Mouse (Mus musculus) left cerebral cortex, postnatal 4 days (tissue): ENCODE data around the gene Pebp1. TPM values are rescaled to one million over a fixed set of nuclear protein-coding genes. Genes with fewer than 3 reads are reported as not detected.
A peak's percentile ranks its signal among the peaks of the same experiment; 100 is the strongest.

Source experiments
- DNase-seq: peaks from one replicate; pipeline ENCODE4 v3.0.0-alpha.2; 2022
- intact Hi-C: fragments of 180-260 bp; cut with DNase I; formaldehyde crosslinking; loops from one replicate; pipeline ENCODE4 v1.15.1; 2025
- total RNA-seq, 2 experiments: library from RNA; stranded (reverse); gene quantifications; 2 replicates each; pipeline ENCODE4 v1.2.3; 2021

The Pebp1 gene
- total RNA-seq, 2 experiments from 2014 or later = 725 to 728 TPM

DNA sequence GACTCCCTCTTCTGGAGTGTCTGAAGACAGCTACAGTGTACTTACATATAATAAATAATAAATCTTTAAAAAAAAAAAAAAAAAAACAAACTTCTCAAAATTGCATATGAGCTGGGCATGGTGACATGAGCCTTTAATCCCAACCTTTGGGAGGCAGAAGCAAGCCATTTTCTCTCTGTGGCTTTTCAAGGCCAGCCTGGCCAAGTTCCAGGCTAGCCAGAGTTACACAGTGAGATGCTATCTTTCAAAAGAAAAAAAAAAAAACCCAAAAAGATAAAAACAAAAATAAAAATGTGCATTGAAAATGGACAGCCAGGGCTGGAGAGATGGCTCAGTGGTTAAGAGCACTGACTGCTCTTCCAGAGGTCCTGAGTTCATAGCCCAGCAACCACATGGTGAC, 2.2 kb upstream of the Pebp1 start:
- intact Hi-C loops = no loop called here
- no peak for DNase-seq

DNA sequence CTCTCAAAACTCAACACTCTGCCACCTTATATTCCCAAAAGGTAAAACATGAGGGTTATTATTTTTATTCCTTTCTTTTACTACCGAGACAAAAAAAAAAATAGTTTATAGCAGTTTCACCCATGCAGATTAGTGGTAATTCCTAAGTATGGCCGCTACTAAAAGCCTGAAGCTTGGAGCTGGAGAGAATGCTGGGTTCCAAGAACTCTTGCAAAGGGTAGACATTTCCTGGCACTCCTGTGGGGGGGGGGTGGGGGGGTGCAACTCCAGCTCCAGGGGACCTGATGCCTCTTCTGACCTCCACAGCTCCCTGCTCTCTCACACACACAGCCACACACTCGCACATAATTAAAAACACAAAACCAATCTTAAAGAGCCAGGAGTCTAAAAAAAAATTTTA, 1.1 kb downstream of the Pebp1 start:
- intact Hi-C loops = no loop called here
- DNase-seq = no peak

DNA sequence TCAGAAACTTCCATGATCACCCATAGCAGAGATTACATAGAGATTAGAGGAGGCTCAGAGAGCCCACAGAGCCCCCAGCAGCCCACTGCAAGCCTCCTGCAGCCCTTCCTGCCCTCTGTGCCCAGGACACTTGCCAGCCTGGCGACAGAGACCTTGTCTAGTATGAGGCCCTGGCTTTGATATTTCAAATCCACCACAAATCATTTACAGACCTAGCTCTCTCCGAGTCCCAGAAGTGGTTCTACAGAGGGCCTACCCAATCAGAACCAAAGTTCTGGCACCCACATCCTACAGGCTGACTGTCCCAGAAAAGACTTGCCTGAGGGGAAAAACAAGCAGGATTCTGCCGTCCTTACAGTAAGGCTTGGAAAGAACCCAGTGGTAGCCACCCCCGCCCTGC, 2.2 kb downstream of the Pebp1 start:
- no peak for DNase-seq
- intact Hi-C loops = no loop called here

DNA sequence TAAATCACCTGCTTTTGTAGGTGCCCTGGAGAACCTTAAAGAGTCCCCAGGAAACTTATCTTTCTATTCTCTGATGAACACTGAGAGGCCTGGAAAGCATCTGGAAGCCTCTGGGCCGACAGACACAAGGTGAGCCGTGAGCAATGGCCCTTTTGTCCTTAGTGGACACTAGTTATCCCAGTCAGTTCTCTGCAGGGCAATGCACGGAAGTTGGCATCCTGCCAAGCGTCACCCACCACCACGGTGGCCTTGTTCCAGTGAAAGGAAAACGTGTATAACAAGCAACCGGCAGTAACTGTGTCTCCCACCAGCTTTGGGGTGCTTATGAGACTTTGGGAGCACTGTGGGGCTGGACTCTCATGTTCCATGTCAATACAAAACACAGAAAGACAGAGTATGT, 2.7 kb downstream of the Pebp1 start:
- intact Hi-C loops = no loop called here
- no peak for DNase-seq

- intact Hi-C loops = no loop called here
- DNase-seq = peak; percentile 47
Observed at GRCm38 (mm10) chr5:117284029-117284428, 3.4 kb downstream of the Pebp1 start.

GRCm38 (mm10) chr5:117282360-117282759, 5.1 kb downstream of the Pebp1 start:
- intact Hi-C loops = no loop called here
- no peak for DNase-seq

DNA sequence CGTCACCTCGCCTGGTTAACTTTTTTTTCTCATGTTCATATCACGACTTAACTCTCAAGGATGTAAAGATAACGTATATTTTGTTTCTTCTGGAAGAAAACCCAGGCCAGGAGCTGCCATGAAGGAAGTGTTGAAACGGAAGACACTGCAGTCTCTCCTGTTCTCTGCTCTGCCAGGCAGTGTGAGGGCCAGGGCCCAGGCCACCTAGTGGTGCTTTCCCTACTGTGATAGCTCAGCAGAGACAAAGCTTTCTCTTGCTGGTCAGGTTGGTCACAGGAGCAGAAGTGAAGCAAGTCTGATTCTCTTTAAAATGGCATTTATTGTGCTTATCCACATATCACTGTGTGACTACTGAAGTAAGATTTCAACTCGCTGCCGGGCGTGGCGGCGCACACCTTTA, 5.9 kb downstream of the Pebp1 start:
- no peak for DNase-seq
- intact Hi-C loops = no loop called here

- intact Hi-C loops = no loop called here
- DNase-seq = no peak
Observed at GRCm38 (mm10) chr5:117279669-117280050, 7.8 kb downstream of the Pebp1 start.

DNA sequence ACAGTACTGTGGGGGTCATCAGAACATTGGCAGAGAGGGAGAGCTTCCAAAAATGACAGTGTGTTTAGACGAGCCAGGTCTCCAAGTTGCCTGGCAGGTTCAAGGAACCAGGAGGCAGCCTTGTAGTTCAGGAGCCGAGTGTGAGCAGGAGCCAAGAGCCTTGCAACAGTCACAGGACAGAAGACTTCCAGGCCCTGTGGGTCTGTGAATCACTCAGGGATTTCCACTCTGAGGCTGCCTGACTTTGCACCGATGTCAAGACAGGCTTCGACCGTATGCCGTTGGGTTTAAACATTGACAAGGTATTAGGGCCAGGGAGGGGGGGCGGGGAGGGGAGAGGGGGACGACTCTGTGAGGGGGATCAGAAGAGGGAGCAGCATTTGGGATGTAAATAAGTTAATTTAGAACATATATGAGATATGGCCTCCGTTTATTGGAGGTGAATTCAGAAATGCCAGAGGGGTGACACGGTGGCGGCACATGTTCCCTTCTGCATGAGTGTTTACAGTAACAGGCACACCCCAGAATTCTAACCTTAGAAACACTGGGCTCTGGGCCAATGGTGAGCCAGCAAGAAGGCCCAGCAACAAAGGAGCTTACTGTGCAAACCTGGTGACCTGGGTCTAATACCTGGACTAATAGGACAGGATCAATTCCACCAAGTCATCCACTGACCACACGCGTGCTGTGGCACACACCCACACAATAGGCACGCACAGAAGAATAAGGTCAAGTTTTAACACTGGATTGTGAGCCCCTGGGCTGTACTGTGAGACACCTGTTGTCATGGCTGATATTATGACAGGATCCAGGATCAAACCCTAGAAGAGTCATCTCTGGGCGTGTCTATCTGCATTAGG, 8.4 kb downstream of the Pebp1 start:
- no peak for DNase-seq
- intact Hi-C loops = no loop called here

- DNase-seq = no peak
Observed at GRCm38 (mm10) chr5:117277784-117278183, 9.6 kb downstream of the Pebp1 start.

GRCm38 (mm10) chr5:117274817-117275216, 12.6 kb downstream of the Pebp1 start:
- DNase-seq = no peak
- intact Hi-C loops = no loop called here

More at GRCm38 (mm10) chr5:117277784-117278183, 9.6 kb downstream of the Pebp1 start:
- intact Hi-C loops = no loop called here

DNA sequence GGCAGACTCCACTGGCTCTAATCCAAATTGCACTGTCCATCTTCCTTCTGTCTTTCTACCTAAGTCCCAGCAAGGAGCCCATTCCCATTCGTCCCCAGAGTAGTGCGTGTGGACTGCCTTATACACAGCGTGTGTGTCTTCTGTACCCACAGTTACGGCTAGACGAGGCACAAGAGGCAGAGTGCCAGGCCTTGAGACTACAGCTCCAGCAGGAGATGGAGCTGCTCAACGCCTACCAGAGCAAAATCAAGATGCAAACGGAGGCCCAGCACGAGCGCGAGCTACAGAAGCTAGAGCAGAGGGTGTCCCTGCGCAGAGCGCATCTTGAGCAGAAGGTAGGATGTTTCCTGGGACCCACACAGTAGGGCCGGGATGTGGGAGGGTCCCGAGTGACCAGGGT, 15.5 kb downstream of the Pebp1 start:
- intact Hi-C loops = no loop called here
- DNase-seq = no peak

DNA sequence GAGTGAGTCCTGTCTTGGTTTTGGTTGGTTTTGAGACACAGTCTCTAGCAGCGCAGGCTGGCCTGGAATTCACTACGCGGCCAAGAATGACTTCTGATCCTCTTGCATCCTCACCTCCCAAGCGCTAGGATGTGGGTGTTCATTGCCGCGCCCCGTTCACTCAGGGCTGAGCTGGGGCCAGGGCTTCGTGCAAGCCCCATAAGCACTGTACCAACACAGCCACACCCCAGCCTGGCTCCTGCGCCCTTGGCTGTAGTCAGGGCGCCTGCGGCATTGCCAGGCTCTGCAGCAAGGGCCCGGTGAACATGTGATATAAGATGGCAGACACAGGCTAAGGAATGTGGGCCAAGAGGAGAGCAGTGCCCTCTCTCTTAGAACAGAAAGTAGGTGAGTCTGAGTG, 18.0 kb downstream of the Pebp1 start:
- intact Hi-C loops = no loop called here
- DNase-seq = no peak

DNA sequence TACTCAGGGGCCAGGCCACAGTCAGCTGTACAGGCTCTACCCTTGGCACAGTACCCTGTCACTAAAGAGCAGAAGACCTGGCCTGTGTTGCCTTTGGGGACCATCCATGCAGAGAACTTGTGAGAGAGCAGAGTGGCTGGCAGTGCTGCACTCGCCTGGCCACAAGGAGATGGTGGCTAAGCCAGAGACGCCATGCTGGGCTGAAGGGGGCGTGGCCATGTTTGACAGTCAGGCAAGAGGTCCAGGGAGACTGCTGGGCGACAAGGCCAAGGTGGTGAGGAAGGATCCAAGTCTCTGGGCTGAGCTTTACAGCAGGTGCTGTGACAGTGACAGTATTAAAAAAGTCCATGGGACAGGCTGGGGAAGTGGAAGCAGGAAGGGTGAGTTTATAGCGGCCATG, 18.7 kb downstream of the Pebp1 start:
- intact Hi-C loops = no loop called here
- peak; percentile 54 for DNase-seq

GRCm38 (mm10) chr5:117267913-117268312, 19.5 kb downstream of the Pebp1 start:
- no peak for DNase-seq
- intact Hi-C loops = no loop called here

GRCm38 (mm10) chr5:117264701-117265100, 22.7 kb downstream of the Pebp1 start:
- no peak for DNase-seq

GRCm38 (mm10) chr5:117263566-117263965, 23.9 kb downstream of the Pebp1 start:
- intact Hi-C loops = no loop called here
- no peak for DNase-seq

More at GRCm38 (mm10) chr5:117264701-117265100, 22.7 kb downstream of the Pebp1 start:
- intact Hi-C loops = no loop called here

DNA sequence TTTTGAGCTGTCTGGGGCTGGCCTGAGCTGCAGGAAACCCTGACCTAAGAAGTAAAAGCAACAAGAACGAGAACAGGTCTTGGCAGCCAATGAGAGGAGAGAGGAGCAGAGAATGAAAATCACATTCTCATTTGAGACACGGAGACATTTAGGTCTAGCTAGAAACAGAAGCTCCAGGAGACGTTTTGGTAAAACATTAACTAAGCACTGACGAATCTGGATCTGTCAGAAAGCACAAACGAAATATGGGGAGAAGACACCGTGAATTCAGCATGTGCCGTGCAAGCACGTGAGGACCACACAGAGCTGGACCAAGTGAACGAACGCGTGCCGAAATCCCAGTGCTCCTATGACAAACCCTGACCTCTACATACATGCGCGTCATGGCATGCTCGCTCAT, 29.1 kb downstream of the Pebp1 start:
- intact Hi-C loops = no loop called here
- DNase-seq = no peak

GRCm38 (mm10) chr5:117251763-117252162, 35.7 kb downstream of the Pebp1 start:
- no peak for DNase-seq
- intact Hi-C loops = no loop called here

DNA sequence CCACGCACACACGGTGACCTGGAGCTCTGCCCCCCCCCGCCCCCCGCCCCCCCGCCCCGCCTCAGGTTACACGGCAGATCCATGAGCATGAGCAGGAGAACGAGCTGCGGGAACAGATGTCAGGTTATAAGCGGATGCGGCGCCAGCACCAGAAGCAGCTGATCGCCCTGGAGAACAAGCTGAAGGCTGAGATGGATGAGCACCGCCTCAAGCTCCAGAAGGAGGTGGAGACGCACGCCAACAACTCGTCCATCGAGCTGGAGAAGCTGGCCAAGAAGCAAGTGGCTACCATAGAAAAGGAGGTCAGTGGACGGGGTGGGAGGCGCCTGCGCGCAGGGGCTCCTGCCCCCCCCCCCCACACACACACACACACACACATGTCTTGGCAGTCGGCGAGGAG, 36.6 kb downstream of the Pebp1 start:
- peak; percentile 21 for DNase-seq
- intact Hi-C loops = no loop called here

DNA sequence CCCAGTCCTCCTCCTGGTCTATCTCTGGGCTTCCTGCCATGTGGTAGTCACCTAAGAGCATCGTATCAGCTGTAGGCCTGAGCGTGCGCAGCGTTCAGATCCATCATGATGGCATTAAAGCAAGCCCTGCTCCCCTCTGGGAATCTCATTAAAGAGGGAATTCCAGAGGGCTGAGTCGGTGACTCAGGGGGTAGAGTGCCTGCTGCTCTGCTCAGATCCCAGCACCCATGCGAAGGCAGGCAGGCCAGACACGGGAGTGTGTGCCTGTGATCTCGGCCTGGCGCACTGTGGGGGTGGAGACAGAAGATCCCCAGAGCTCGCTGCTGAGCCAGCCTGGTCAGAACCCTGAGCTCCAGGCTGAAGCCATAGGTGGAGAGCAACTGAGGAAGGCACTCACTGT, 39.1 kb downstream of the Pebp1 start:
- intact Hi-C loops = no loop called here
- no peak for DNase-seq

GRCm38 (mm10) chr5:117245170-117245569, 42.3 kb downstream of the Pebp1 start:
- DNase-seq = no peak
- intact Hi-C loops = no loop called here
